Mouse (Mus musculus) heart, embryonic 13.5 days (tissue): ENCODE results near the gene Gas2. TPM values are rescaled to one million over a fixed set of nuclear protein-coding genes. Genes with fewer than 3 reads are reported as not detected.

Source experiments
- ATAC-seq: fragments of 200-750 bp; cut with Nextera tagmentation; 2 replicates; pipeline ENCODE4 v1.8.0; 2017; ENCODE audit warnings: moderate TSS enrichment; ENCODE audit not compliant: insufficient number of reproducible peaks, low FRiP score, low TSS enrichment; ENCODE audit errors: extremely low read depth
- H3K27ac ChIP-seq: fragments of 300-500 bp; sonication (generic); replicated peaks from 2 replicates; pipeline ENCODE4 v1.5.1; 2015; ENCODE audit warnings: moderate library complexity, mild to moderate bottlenecking, inconsistent platforms
- H3K27me3 ChIP-seq: fragments of 300-500 bp; sonication (generic); replicated peaks from 2 replicates; pipeline ENCODE4 v1.6.1; 2015; ENCODE audit warnings: mild to moderate bottlenecking, inconsistent platforms
- H3K36me3 ChIP-seq: fragments of 300-500 bp; sonication (generic); 2 replicates; pipeline ENCODE4 v1.6.1; 2015; ENCODE audit warnings: mild to moderate bottlenecking, inconsistent platforms
- H3K4me1 ChIP-seq: fragments of 300-500 bp; sonication (generic); 2 replicates; pipeline ENCODE4 v1.6.1; 2015; ENCODE audit warnings: inconsistent platforms
- H3K4me2 ChIP-seq: fragments of 300-500 bp; sonication (generic); 2 replicates; pipeline ENCODE4 v1.6.1; 2015; ENCODE audit warnings: inconsistent platforms, mild to moderate bottlenecking, moderate library complexity
- H3K4me3 ChIP-seq: fragments of 300-500 bp; sonication (generic); 2 replicates; pipeline ENCODE4 v1.5.1; 2015; ENCODE audit warnings: moderate library complexity, mild to moderate bottlenecking, inconsistent platforms
- H3K9ac ChIP-seq: fragments of 300-500 bp; sonication (generic); 2 replicates; pipeline ENCODE4 v1.6.1; 2015; ENCODE audit warnings: inconsistent platforms, mild to moderate bottlenecking, moderate library complexity
- H3K9me3 ChIP-seq: fragments of 300-500 bp; sonication (generic); 2 replicates; pipeline ENCODE4 v1.6.1; 2016; ENCODE audit warnings: inconsistent platforms
- WGBS: fragments of 180-500 bp; shearing (Covaris S2); methylation state at CpG from one replicate; pipeline ENCODE4 v1.1.7; 2015; ENCODE audit warnings: mixed read lengths; 5-methylcytosine and 5-hydroxymethylcytosine counted together
- polyA plus RNA-seq: library from polyadenylated mRNA; unstranded; fragments of >200 nt; fragmentation: Nextera tagmentation; extraction: Ambion mirVana; gene quantifications from 2 replicates; pipeline ENCODE4 v1.2.1, GENCODE M21; 2015

The Gas2 gene
- polyA plus RNA-seq, 1 experiment from 2014 or later: 8.7 TPM

GRCm38 (mm10) chr7:51851890-51852507 lies 9.8 kb upstream of the Gas2 start:
- H3K4me1 ChIP-seq: no peaks in the 10 kb centered on the region
- H3K4me3 ChIP-seq: no peak overlapping the region
- H3K36me3 ChIP-seq: no peaks in the 10 kb centered on the region
- no peak for ATAC-seq
- no peaks in the 10 kb centered on the region for H3K9me3 ChIP-seq
- H3K27me3 ChIP-seq: no peaks in the 10 kb centered on the region
- 84% methylated on average over 5 of the region's 5 CpGs for WGBS
- H3K4me2 ChIP-seq: no peak overlapping the region
- H3K27ac ChIP-seq: no peak overlapping the region
- no peak overlapping the region for H3K9ac ChIP-seq

DNA sequence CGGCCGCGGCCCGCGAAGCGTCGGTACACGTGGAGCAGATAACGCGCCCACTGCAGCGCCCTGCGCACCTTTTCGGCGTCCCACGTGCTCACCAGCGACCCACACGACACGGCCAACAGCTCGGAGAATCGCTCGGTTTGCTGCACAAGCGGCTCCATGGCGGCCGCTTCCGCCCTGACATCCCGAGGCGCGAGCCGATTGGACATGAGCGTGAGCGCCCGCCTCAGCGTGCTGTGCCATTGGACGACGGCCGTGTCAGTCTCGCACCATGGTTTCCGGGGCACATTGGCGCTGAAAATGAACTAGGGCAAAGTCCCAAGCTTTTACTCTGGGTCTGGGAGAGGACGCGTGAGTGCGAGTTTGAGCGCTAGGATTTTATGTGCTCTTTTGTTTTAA lies 280 bp downstream of the Gas2 start, which contains the start of gene Fancf:
TSS of gene Fancf (minus strand) at position 171 of the 396 bp plus-strand sequence.
- Histone ChIP-seq H3K27ac (peak within 1 kb of the TSS; percentile 97), H3K4me3 (peak within 1 kb of the TSS; percentile 84), H3K36me3 (peaks cover 37% of the 10 kb centered on the region), H3K27me3 (no peaks in the 10 kb centered on the region), H3K4me2 (peak within 1 kb of the TSS; percentile 88), H3K4me1 (peaks cover 14% of the 10 kb centered on the region), H3K9ac (peak within 1 kb of the TSS; percentile 92), H3K9me3 (no peaks in the 10 kb centered on the region)
- WGBS: 0% methylated on average over 42 of the region's 43 CpGs
- peak; percentile 95 for ATAC-seq

DNA sequence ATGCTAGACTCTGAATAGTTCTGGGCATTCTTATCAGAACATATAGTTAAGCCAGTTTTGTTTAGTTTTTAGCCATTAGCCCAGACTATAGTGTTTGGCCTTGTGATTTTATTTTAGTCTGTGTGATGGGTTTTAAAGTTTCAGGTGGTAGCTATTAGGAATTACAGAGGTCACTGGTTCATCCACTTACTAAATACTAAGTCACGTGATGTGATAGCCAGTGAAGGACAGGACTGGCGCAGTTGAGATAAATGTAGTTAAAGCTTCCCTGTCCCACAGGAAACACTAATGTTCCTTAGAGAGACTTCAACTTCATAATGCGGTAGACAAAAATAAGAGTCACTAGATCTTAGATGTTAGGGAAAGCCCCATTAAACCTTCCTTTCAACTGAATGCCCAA lies 1.0 kb downstream of the Gas2 start:
- peak overlapping the region; percentile 92 for H3K9ac ChIP-seq
- H3K27me3 ChIP-seq: no peaks in the 10 kb centered on the region
- H3K4me3 ChIP-seq: peak overlapping the region; percentile 84
- peaks cover 14% of the 10 kb centered on the region for H3K4me1 ChIP-seq
- ATAC-seq: no peak
- 62% methylated on average over 3 of the region's 3 CpGs for WGBS
- peaks cover 34% of the 10 kb centered on the region for H3K36me3 ChIP-seq
- H3K9me3 ChIP-seq: no peaks in the 10 kb centered on the region
- peak overlapping the region; percentile 88 for H3K4me2 ChIP-seq
- H3K27ac ChIP-seq: no peak overlapping the region

DNA sequence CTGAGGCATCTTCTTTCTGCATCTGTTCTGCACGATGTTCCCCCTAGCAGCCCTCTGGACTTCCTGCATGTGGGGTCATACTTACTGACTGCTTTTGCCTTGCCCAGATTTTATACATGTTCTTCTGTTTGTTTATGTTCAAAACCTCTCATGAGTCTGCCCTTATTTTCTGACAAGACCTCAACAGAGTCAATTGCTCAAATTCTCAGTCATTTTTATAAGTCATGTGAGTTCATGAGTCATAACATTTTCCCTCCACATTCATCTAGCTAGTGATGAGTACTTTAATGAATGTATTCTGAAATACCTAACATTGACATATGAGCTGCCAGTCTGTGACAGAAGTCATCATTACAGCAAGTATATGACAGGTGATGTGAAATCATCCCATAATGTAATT lies 3.5 kb downstream of the Gas2 start:
- 81% methylated on average over 1 of the region's 1 CpGs for WGBS
- H3K27me3 ChIP-seq: no peaks in the 10 kb centered on the region
- peaks cover 14% of the 10 kb centered on the region for H3K4me1 ChIP-seq
- no peak overlapping the region for H3K27ac ChIP-seq
- no peaks in the 10 kb centered on the region for H3K9me3 ChIP-seq
- no peak for ATAC-seq
- H3K36me3 ChIP-seq: peaks cover 29% of the 10 kb centered on the region
- H3K4me2 ChIP-seq: no peak overlapping the region
- H3K4me3 ChIP-seq: no peak overlapping the region
- no peak overlapping the region for H3K9ac ChIP-seq

- Histone ChIP-seq H3K4me2 (no peak overlapping the region), H3K4me3 (no peak overlapping the region), H3K36me3 (peaks cover 26% of the 10 kb centered on the region), H3K27me3 (no peaks in the 10 kb centered on the region), H3K4me1 (peaks cover 2% of the 10 kb centered on the region), H3K9me3 (no peaks in the 10 kb centered on the region), H3K27ac (no peak overlapping the region), H3K9ac (no peak overlapping the region)
- no peak for ATAC-seq
- WGBS: 71% methylated on average over 1 of the region's 1 CpGs
Measured at GRCm38 (mm10) chr7:51867983-51868382, 6.2 kb downstream of the Gas2 start.

- no peaks in the 10 kb centered on the region for H3K27me3 ChIP-seq
- no peak for ATAC-seq
- H3K4me1 ChIP-seq: no peaks in the 10 kb centered on the region
- H3K4me2 ChIP-seq: no peak overlapping the region
- H3K9ac ChIP-seq: no peak overlapping the region
- H3K36me3 ChIP-seq: peaks cover 12% of the 10 kb centered on the region
- H3K9me3 ChIP-seq: no peaks in the 10 kb centered on the region
- H3K27ac ChIP-seq: no peak overlapping the region
- 80% methylated on average over 1 of the region's 1 CpGs for WGBS
- H3K4me3 ChIP-seq: no peak overlapping the region
Measured at GRCm38 (mm10) chr7:51872041-51872440, 10.2 kb downstream of the Gas2 start.

- Histone ChIP-seq H3K36me3 (peaks cover 9% of the 10 kb centered on the region), H3K27me3 (no peaks in the 10 kb centered on the region), H3K4me1 (no peaks in the 10 kb centered on the region), H3K9ac (no peak overlapping the region), H3K9me3 (no peaks in the 10 kb centered on the region), H3K4me3 (no peak overlapping the region), H3K27ac (no peak overlapping the region), H3K4me2 (no peak overlapping the region)
- ATAC-seq: no peak
Measured at GRCm38 (mm10) chr7:51872597-51872996, 10.8 kb downstream of the Gas2 start.

DNA sequence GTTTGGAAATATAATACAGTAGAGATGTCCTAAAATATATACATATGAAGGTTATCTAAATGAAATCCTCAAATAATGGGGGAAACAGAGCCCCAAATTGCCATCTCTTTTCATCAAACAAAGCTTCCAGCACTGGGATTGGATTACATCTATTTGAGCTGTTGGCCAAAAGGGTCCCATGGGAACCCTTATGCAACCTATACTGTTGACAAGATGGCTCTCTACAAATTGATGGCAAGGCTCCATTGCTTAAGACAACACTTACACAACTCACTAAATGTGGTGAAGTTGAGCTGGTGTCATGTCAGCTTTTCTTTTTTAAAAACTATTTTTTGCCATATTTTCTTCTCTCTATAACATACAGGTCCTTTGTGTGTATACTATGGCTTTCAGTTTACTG lies 14.5 kb downstream of the Gas2 start:
- peaks cover 12% of the 10 kb centered on the region; the same call in 1 of the 2 replicates for H3K4me1 ChIP-seq
- H3K27me3 ChIP-seq: no peaks in the 10 kb centered on the region
- no peak overlapping the region for H3K9ac ChIP-seq
- H3K4me2 ChIP-seq: no peak overlapping the region
- no peak overlapping the region for H3K27ac ChIP-seq
- H3K4me3 ChIP-seq: no peak overlapping the region
- no peak for ATAC-seq
- H3K9me3 ChIP-seq: no peaks in the 10 kb centered on the region
- H3K36me3 ChIP-seq: no peaks in the 10 kb centered on the region

GRCm38 (mm10) chr7:51878730-51879129 lies 16.9 kb downstream of the Gas2 start:
- ATAC-seq: no peak
- Histone ChIP-seq H3K4me3 (peak overlapping the region; percentile 60), H3K9ac (peak overlapping the region; percentile 81), H3K36me3 (no peaks in the 10 kb centered on the region), H3K27ac (peak overlapping the region; percentile 85), H3K4me1 (peaks cover 12% of the 10 kb centered on the region; the same call in 1 of the 2 replicates), H3K4me2 (peak overlapping the region; percentile 93), H3K9me3 (no peaks in the 10 kb centered on the region), H3K27me3 (no peaks in the 10 kb centered on the region)
- WGBS: 5% methylated on average over 8 of the region's 8 CpGs

- peak overlapping the region; percentile 93 for H3K4me2 ChIP-seq
- peak; percentile 42; the same call in 1 of the 2 replicates for ATAC-seq
- WGBS: 2% methylated on average over 17 of the region's 17 CpGs
- H3K27me3 ChIP-seq: no peaks in the 10 kb centered on the region
- no peaks in the 10 kb centered on the region for H3K9me3 ChIP-seq
- no peaks in the 10 kb centered on the region for H3K36me3 ChIP-seq
- H3K4me1 ChIP-seq: peaks cover 12% of the 10 kb centered on the region; the same call in 1 of the 2 replicates
- peak overlapping the region; percentile 85 for H3K27ac ChIP-seq
- H3K4me3 ChIP-seq: peak overlapping the region; percentile 60
- peak overlapping the region; percentile 81 for H3K9ac ChIP-seq
Measured at GRCm38 (mm10) chr7:51879136-51879723, 17.4 kb downstream of the Gas2 start.

DNA sequence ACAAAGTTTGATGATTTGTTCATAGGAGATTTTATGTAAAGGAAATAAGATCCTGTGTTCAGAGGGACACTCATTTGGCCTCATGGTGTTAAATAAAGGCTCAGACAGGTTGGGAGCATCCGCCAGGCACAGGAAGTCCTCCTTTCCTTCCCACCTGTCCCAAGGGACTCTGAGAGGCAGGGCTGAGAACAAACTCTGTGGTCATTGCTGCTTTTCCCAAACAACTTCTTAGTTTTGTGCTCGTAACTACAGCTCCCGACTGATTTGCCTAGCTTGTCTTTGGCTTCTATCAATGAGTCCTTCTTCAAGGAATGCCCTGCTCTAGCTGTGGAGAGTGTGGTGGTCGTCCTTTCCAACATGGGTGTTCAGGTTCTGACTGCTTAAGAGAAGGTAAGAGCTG lies 18.3 kb downstream of the Gas2 start:
- Histone ChIP-seq H3K4me3 (no peak overlapping the region), H3K9ac (no peak overlapping the region), H3K9me3 (no peaks in the 10 kb centered on the region), H3K27me3 (no peaks in the 10 kb centered on the region), H3K4me1 (peaks cover 12% of the 10 kb centered on the region; the same call in 1 of the 2 replicates), H3K36me3 (no peaks in the 10 kb centered on the region), H3K27ac (no peak overlapping the region), H3K4me2 (peak overlapping the region; percentile 93; the same call in 1 of the 2 replicates)
- ATAC-seq: no peak
- 76% methylated on average over 4 of the region's 4 CpGs for WGBS

- Histone ChIP-seq H3K27ac (no peak overlapping the region), H3K27me3 (no peaks in the 10 kb centered on the region), H3K9me3 (no peaks in the 10 kb centered on the region), H3K36me3 (no peaks in the 10 kb centered on the region), H3K4me1 (no peaks in the 10 kb centered on the region), H3K9ac (no peak overlapping the region), H3K4me3 (no peak overlapping the region), H3K4me2 (no peak overlapping the region)
- no peak for ATAC-seq
- WGBS: 62% methylated on average over 3 of the region's 3 CpGs
Measured at GRCm38 (mm10) chr7:51885345-51885744, 23.5 kb downstream of the Gas2 start.
